ENCODE assay signal across 9 mouse cellular contexts in genomic region chr11:35893018-35893421, GRCm38 (mm10). TPM values are rescaled to one million over a fixed set of nuclear protein-coding genes. Genes with fewer than 3 reads are reported as not detected.
DNase-seq lines count a peak whose midpoint lies in the region; ATAC-seq lines count a peak whose summit lies in the region.
"Had no signal": no experiment of that assay in that cellular context is flagged by ENCODE, and none has a peak within 500 bp of the region (broad histone marks: within the 10 kb centered on the region; RNA-seq: fewer than 3 reads in every experiment).

No protein-coding gene starts in this region.

- no peak overlapping the region for H3K4me3 ChIP-seq in heart, embryonic 13.5 days
- no peak overlapping the region for H3K4me3 ChIP-seq in lung, embryonic 15.5 days
- no peak overlapping the region for H3K4me3 ChIP-seq in stomach, embryonic 16.5 days (replicated peaks; ENCODE audit: low read length)
- H3K4me3 ChIP-seq: liver, embryonic 13.5 days had no signal

- peaks cover 5% of the 10 kb centered on the region; the same call in 1 of the 2 replicates for H3K36me3 ChIP-seq in heart, embryonic 13.5 days
- no peaks in the 10 kb centered on the region; the same call in 1 of the 2 replicates for H3K36me3 ChIP-seq in lung, embryonic 15.5 days
- H3K36me3 ChIP-seq in stomach, embryonic 16.5 days (ENCODE audit: control insufficient read depth, insufficient read depth, low read length), result no peaks in the 10 kb centered on the region
- H3K36me3 ChIP-seq: liver, embryonic 13.5 days had no signal

- H3K9me3 ChIP-seq in heart, embryonic 13.5 days, result no peaks in the 10 kb centered on the region
- no peaks in the 10 kb centered on the region for H3K9me3 ChIP-seq in lung, embryonic 15.5 days
- H3K9me3 ChIP-seq in stomach, embryonic 16.5 days (replicated peaks; ENCODE audit: control insufficient read depth, low read length), result no peaks in the 10 kb centered on the region
- H3K9me3 ChIP-seq: liver, embryonic 13.5 days had no signal

- H3K4me1 ChIP-seq in heart, embryonic 13.5 days, result peaks cover 18% of the 10 kb centered on the region
- H3K4me1 ChIP-seq in lung, embryonic 15.5 days, result peaks cover 15% of the 10 kb centered on the region
- peaks cover 9% of the 10 kb centered on the region for H3K4me1 ChIP-seq in stomach, embryonic 16.5 days (ENCODE audit: control insufficient read depth, insufficient read depth, low read length)
- H3K4me1 ChIP-seq: liver, embryonic 13.5 days had no signal

- 14% methylated on average over 10 of the region's 10 CpGs for WGBS in heart, embryonic 13.5 days
- 25% methylated on average over 10 of the region's 10 CpGs for WGBS in lung, embryonic 15.5 days
- 47% methylated on average over 10 of the region's 10 CpGs for WGBS in stomach, embryonic 16.5 days

- H3K9ac ChIP-seq in heart, embryonic 13.5 days, result peak overlapping the region; percentile 63
- no peak overlapping the region for H3K9ac ChIP-seq in lung, embryonic 15.5 days
- H3K9ac ChIP-seq in stomach, embryonic 16.5 days (ENCODE audit: low read length), result peak overlapping the region; percentile 23
- H3K9ac ChIP-seq: liver, embryonic 13.5 days had no signal

- H3K27ac ChIP-seq in heart, embryonic 13.5 days (replicated peaks), result peak overlapping the region; percentile 80
- H3K27ac ChIP-seq in lung, embryonic 15.5 days, result peak overlapping the region; percentile 91
- 0 out of 2 replicates have a peak overlapping the region, but pooled peaks have one; percentile 5 for H3K27ac ChIP-seq in stomach, embryonic 16.5 days (ENCODE audit: low read length)
- H3K27ac ChIP-seq: liver, embryonic 13.5 days had no signal

- peak overlapping the region; percentile 42 for H3K4me2 ChIP-seq in heart, embryonic 13.5 days
- peak overlapping the region; percentile 11; the same call in 1 of the 2 replicates for H3K4me2 ChIP-seq in lung, embryonic 15.5 days
- H3K4me2 ChIP-seq in stomach, embryonic 16.5 days (ENCODE audit: low read depth, low read length), result no peak overlapping the region
- H3K4me2 ChIP-seq: liver, embryonic 13.5 days had no signal

- no peaks in the 10 kb centered on the region for H3K27me3 ChIP-seq in heart, embryonic 13.5 days (replicated peaks)
- H3K27me3 ChIP-seq in lung, embryonic 15.5 days, result no peaks in the 10 kb centered on the region
- H3K27me3 ChIP-seq in stomach, embryonic 16.5 days (ENCODE audit: control insufficient read depth, insufficient read depth, low read length), result no peaks in the 10 kb centered on the region
- H3K27me3 ChIP-seq: liver, embryonic 13.5 days had no signal

- no peak for ATAC-seq in heart, embryonic 13.5 days (ENCODE audit: extremely low read depth, insufficient number of reproducible peaks, low FRiP score, low TSS enrichment)
- peak; percentile 41; the same call in 1 of the 2 replicates for ATAC-seq in lung, embryonic 15.5 days (ENCODE audit: borderline replicate concordance, extremely low read depth, low FRiP score, low TSS enrichment)
- peak; percentile 25; the same call in 1 of the 2 replicates for ATAC-seq in stomach, embryonic 16.5 days (ENCODE audit: insufficient read depth, low FRiP score)

- peak; percentile 16 to 37 for DNase-seq in cerebellum, postnatal 10 days
- DNase-seq in cerebellum, adult 9-10 months, result no peak
- peak; percentile 61 for DNase-seq in adipocyte (ENCODE audit: low spot score)
- no peak for DNase-seq in T-cell, adult 2 months (ENCODE audit: low spot score)
- no peak for DNase-seq in kidney, adult 8-10 months
- DNase-seq: liver, embryonic 13.5 days had no signal

RNA-seq across cellular contexts. Expression of gene Rars, which starts 58.7 kb away (rescaled TPM):
- polyA plus RNA-seq in heart, embryonic 13.5 days (2015; fragmentation: Nextera tagmentation; extraction: Ambion mirVana), result 63.5 and 70.0 TPM in 2 replicates
- 80.7 and 81.8 TPM in 2 replicates for polyA plus RNA-seq in lung, embryonic 15.5 days (2015; fragmentation: Nextera tagmentation; extraction: Ambion mirVana)
- 90.1 and 92.1 TPM in 2 replicates for polyA plus RNA-seq in stomach, embryonic 16.5 days (2015; fragmentation: Nextera tagmentation; extraction: Ambion mirVana)

Comparison
In these comparisons a context has a peak if more than half of its experiments do, and no peak if none do; other contexts are left out.
1. DNase-seq: peak in cerebellum, postnatal 10 days (2 of 2) and adipocyte (single experiment); none in cerebellum, adult 9-10 months (single experiment), T-cell, adult 2 months (single experiment) and kidney, adult 8-10 months (0 of 2).
2. H3K27ac ChIP-seq: peak in every context shown above with its lines; median percentile 91 in lung, embryonic 15.5 days; 80 in heart, embryonic 13.5 days; 5 in stomach, embryonic 16.5 days.